Mouse (Mus musculus) myocyte (in vitro differentiated cells): ENCODE results near the gene Ercc6. TPM values are rescaled to one million over a fixed set of nuclear protein-coding genes. Genes with fewer than 3 reads are reported as not detected.

Experiments
- H3K27me3 ChIP-seq: one replicate; pipeline ENCODE4 v1.6.1; 2011; ENCODE audit not compliant: control insufficient read depth, insufficient read depth, insufficient read length
- H3K36me3 ChIP-seq: one replicate; pipeline ENCODE4 v1.6.1; 2011; ENCODE audit not compliant: control insufficient read depth, insufficient read depth
- H3K4me2 ChIP-seq: one replicate; pipeline ENCODE4 v1.6.1; 2011; ENCODE audit warnings: low read depth, control low read depth
- H3K4me3 ChIP-seq: one replicate; pipeline ENCODE4 v1.5.1; 2011; ENCODE audit warnings: mild to moderate bottlenecking, control low read depth, moderate library complexity
- H3K79me2 ChIP-seq: one replicate; pipeline ENCODE4 v1.6.1; 2011; ENCODE audit not compliant: control insufficient read depth, insufficient read depth
- H3ac ChIP-seq: one replicate; pipeline ENCODE4 v1.6.1; 2011; ENCODE audit not compliant: control insufficient read depth, insufficient read length
- CEBPB ChIP-seq: IDR thresholded peaks from 2 replicates; pipeline ENCODE4 v1.6.1; 2011; ENCODE audit warnings: mild to moderate bottlenecking, moderate library complexity; ENCODE audit not compliant: poor library complexity, insufficient read depth, severe bottlenecking
- E2F4 ChIP-seq: IDR thresholded peaks from one replicate; pipeline ENCODE4 v1.6.1; 2011; ENCODE audit warnings: mild to moderate bottlenecking, control low read depth, moderate library complexity; ENCODE audit not compliant: insufficient read depth
- MAX ChIP-seq: IDR thresholded peaks from one replicate; pipeline ENCODE4 v1.6.1; 2011; ENCODE audit warnings: low read depth, mild to moderate bottlenecking, control low read depth
- MYOD1 ChIP-seq, 3 experiments: IDR thresholded peaks; one replicate each; pipeline ENCODE4 v1.6.1; 2011; ENCODE audit warnings: control low read depth in 2 of 3, low read depth in 2 of 3, mild to moderate bottlenecking in 2 of 3, moderate library complexity in 1 of 3; ENCODE audit not compliant: insufficient read length in 2 of 3, control insufficient read depth in 1 of 3
- MYOG ChIP-seq, 3 experiments: IDR thresholded peaks; one replicate each; pipeline ENCODE4 v1.6.1; 2011; ENCODE audit warnings: control low read depth in 2 of 3, low read depth in 2 of 3, mild to moderate bottlenecking in 2 of 3; ENCODE audit not compliant: insufficient read length in 2 of 3, control insufficient read depth in 1 of 3, insufficient read depth in 1 of 3
- POLR2A ChIP-seq: IDR thresholded peaks from one replicate; pipeline ENCODE4 v1.6.1; 2011; ENCODE audit warnings: low read depth, mild to moderate bottlenecking, control low read depth, moderate library complexity; ENCODE audit not compliant: insufficient read length
- POLR2AphosphoS2 ChIP-seq: IDR thresholded peaks from one replicate; pipeline ENCODE4 v1.6.1; 2011; ENCODE audit warnings: low read depth, control low read depth; ENCODE audit not compliant: insufficient read length
- REST ChIP-seq: IDR thresholded peaks from one replicate; pipeline ENCODE4 v1.6.1; 2011; ENCODE audit warnings: mild to moderate bottlenecking, control low read depth, moderate library complexity; ENCODE audit not compliant: insufficient read depth, insufficient read length
- SRF ChIP-seq: IDR thresholded peaks from one replicate; pipeline ENCODE4 v1.6.1; 2011; ENCODE audit warnings: low read depth; ENCODE audit not compliant: control insufficient read depth, insufficient read length
- TCF12 ChIP-seq: IDR thresholded peaks from one replicate; pipeline ENCODE4 v1.6.1; 2011; ENCODE audit warnings: mild to moderate bottlenecking, control low read depth; ENCODE audit not compliant: poor library complexity, insufficient read depth, severe bottlenecking
- TCF3 ChIP-seq: IDR thresholded peaks from one replicate; pipeline ENCODE4 v1.6.1; 2011; ENCODE audit warnings: low read depth, control low read depth; ENCODE audit not compliant: insufficient read length
- USF1 ChIP-seq: IDR thresholded peaks from one replicate; pipeline ENCODE4 v1.6.1; 2011; ENCODE audit warnings: low read depth, mild to moderate bottlenecking, control low read depth, moderate library complexity
- polyA plus RNA-seq: library from polyadenylated mRNA; unstranded; fragments of >200 nt; fragmentation: generic; extraction: Trizol; gene quantifications from one replicate; pipeline ENCODE4 v1.2.1, GENCODE M21; 2012; ENCODE audit warnings: missing spikeins

Ercc6 gene
- polyA plus RNA-seq, 1 experiment, result 2.1 TPM

GRCm38 (mm10) chr14:32524071-32524470, 10.8 kb downstream of the Ercc6 start:
- Histone ChIP-seq H3K79me2 (peaks cover 35% of the 10 kb centered on the region), H3K36me3 (peaks cover 16% of the 10 kb centered on the region), H3K4me3 (no peak overlapping the region), H3K27me3 (no peaks in the 10 kb centered on the region), H3K4me2 (peak overlapping the region; percentile 45), H3ac (no peak overlapping the region)
- TF ChIP-seq POLR2AphosphoS2 (no peak), E2F4 (no peak)

GRCm38 (mm10) chr14:32525996-32526705, 12.8 kb downstream of the Ercc6 start:
- Histone ChIP-seq H3K4me3 (no peak overlapping the region), H3K27me3 (no peaks in the 10 kb centered on the region), H3K36me3 (peaks cover 11% of the 10 kb centered on the region), H3ac (no peak overlapping the region), H3K79me2 (peaks cover 33% of the 10 kb centered on the region), H3K4me2 (no peak overlapping the region)
- TF ChIP-seq USF1, result no peak
- TF ChIP-seq E2F4, result no peak
- no peak for TF ChIP-seq MAX
- no peak for TF ChIP-seq REST
- TF ChIP-seq POLR2AphosphoS2, result no peak
- no peak for TF ChIP-seq MYOG (IDR thresholded peaks at IDR 0.05; ENCODE audit: control insufficient read depth in 1 of 3, insufficient read depth in 1 of 3, insufficient read length in 2 of 3, low read depth in 2 of 3)
- no peak for TF ChIP-seq SRF
- no peak for TF ChIP-seq TCF12
- no peak for TF ChIP-seq TCF3
- no peak for TF ChIP-seq CEBPB
- TF ChIP-seq MYOD1 (IDR thresholded peaks at IDR 0.05; ENCODE audit: control insufficient read depth in 1 of 3, insufficient read length in 2 of 3, low read depth in 2 of 3), result no peak
- no peak for TF ChIP-seq POLR2A

GRCm38 (mm10) chr14:32527211-32527610, 13.9 kb downstream of the Ercc6 start:
- peaks cover 11% of the 10 kb centered on the region for H3K36me3 ChIP-seq
- TF ChIP-seq TCF3 (no peak), E2F4 (no peak), USF1 (no peak), SRF (no peak), POLR2AphosphoS2 (no peak), POLR2A (no peak), MAX (no peak), REST (no peak), CEBPB (no peak), TCF12 (no peak), MYOG (IDR thresholded peaks at IDR 0.05; ENCODE audit: control insufficient read depth in 1 of 3, insufficient read depth in 1 of 3, insufficient read length in 2 of 3, low read depth in 2 of 3) (no peak)
- H3ac ChIP-seq, result no peak overlapping the region
- H3K4me2 ChIP-seq, result no peak overlapping the region
- no peaks in the 10 kb centered on the region for H3K27me3 ChIP-seq
- H3K4me3 ChIP-seq, result no peak overlapping the region
- H3K79me2 ChIP-seq, result peaks cover 40% of the 10 kb centered on the region

GRCm38 (mm10) chr14:32529036-32529435, 15.7 kb downstream of the Ercc6 start:
- Histone ChIP-seq H3K36me3 (peaks cover 11% of the 10 kb centered on the region), H3K27me3 (no peaks in the 10 kb centered on the region), H3K79me2 (peaks cover 50% of the 10 kb centered on the region), H3K4me3 (no peak overlapping the region), H3ac (no peak overlapping the region), H3K4me2 (no peak overlapping the region)
- TF ChIP-seq POLR2AphosphoS2 (no peak), CEBPB (no peak), TCF12 (no peak), POLR2A (no peak), MAX (no peak), E2F4 (no peak), REST (no peak), TCF3 (no peak), MYOG (IDR thresholded peaks at IDR 0.05; ENCODE audit: control insufficient read depth in 1 of 3, insufficient read depth in 1 of 3, insufficient read length in 2 of 3, low read depth in 2 of 3) (no peak), SRF (no peak), MYOD1 (IDR thresholded peaks at IDR 0.05; ENCODE audit: control insufficient read depth in 1 of 3, insufficient read length in 2 of 3, low read depth in 2 of 3) (no peak), USF1 (no peak)

GRCm38 (mm10) chr14:32530896-32531295, 17.6 kb downstream of the Ercc6 start:
- Histone ChIP-seq H3K36me3 (peaks cover 10% of the 10 kb centered on the region), H3K4me3 (no peak overlapping the region), H3ac (no peak overlapping the region), H3K27me3 (no peaks in the 10 kb centered on the region), H3K4me2 (no peak overlapping the region), H3K79me2 (peaks cover 36% of the 10 kb centered on the region)
- TF ChIP-seq MYOG (IDR thresholded peaks at IDR 0.05; ENCODE audit: control insufficient read depth in 1 of 3, insufficient read depth in 1 of 3, insufficient read length in 2 of 3, low read depth in 2 of 3) (no peak), USF1 (no peak), REST (no peak), MAX (no peak), E2F4 (no peak), POLR2AphosphoS2 (no peak), TCF3 (no peak), SRF (no peak), CEBPB (no peak), TCF12 (no peak), POLR2A (no peak), MYOD1 (IDR thresholded peaks at IDR 0.05; ENCODE audit: control insufficient read depth in 1 of 3, insufficient read length in 2 of 3, low read depth in 2 of 3) (no peak)
